Mouse (Mus musculus) left cerebral cortex, adult 8-10 months (tissue): ENCODE results near the gene Vav3. TPM values are rescaled to one million over a fixed set of nuclear protein-coding genes. Genes with fewer than 3 reads are reported as not detected.

Experiments
- DNase-seq, 2 experiments: peaks; one replicate each; pipeline ENCODE4 v3.0.0; 2022; ENCODE audit warnings: low spot score in 2 of 2
- total RNA-seq, 4 experiments: library from RNA; stranded (reverse); gene quantifications; 2 replicates each; pipeline ENCODE4 v1.2.4; 2022

Gene Vav3
- total RNA-seq, 4 experiments from 2014 or later, result 6.5 to 10.8 (median 8.3) TPM

DNA sequence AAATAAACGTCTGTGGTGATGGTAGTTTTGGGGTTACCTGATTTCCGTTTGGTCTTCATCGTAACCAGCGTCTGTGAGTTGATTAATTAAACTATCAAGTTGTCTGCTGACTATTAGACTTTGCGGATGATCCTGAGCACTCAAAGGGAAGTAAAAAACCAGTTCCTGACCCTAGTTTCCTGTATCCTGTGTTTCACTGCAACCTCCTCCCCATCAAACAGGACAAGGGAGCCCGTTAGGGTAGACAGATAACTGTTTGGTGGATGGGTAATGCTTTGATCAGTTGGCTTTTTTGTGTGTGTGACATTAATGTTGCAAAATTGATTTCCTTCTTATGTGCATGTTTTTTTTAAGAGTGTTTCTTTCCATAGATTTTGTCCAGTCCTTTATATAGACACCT, 12.2 kb downstream of the Vav3 start:
- DNase-seq, result no peak

DNA sequence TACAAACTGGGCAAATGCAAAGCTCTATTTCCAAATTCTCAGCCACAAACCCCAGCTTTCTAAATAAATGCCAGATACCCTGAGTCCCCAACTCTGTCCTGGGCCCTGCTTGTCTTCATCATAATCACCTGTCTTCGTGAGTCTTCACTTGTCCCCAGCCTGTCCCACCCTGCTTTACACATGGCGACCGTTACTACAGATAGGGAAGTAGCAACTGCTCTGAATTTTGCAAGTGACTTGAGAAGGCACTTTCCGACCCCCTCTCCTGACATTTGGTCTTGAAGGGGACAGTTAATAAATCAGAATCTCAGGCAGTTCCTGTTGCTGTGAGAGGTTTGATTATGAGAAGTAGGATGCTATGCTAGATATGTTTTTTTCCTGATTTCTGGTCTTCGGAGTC, 13.4 kb downstream of the Vav3 start:
- no peak for DNase-seq

DNA sequence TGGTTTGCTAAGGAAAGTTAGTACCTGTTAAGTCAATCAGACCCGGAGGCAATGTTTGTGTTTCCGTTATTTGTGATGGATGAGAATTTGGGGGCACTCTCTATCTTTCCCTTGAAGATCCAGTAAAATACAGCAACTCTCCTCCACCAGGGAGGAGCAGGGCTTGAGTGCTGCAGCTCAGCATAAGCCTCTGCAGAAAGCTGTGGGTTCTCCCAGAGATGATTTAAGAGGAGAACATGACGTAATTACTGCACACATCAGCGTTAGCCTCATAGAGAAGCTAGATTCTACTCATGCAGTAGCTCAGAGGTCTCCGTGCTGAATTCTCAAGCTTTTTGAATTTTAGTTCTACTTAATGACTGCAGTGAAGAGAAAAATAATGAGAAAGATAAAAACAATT, 14.7 kb downstream of the Vav3 start:
- DNase-seq, result no peak

DNA sequence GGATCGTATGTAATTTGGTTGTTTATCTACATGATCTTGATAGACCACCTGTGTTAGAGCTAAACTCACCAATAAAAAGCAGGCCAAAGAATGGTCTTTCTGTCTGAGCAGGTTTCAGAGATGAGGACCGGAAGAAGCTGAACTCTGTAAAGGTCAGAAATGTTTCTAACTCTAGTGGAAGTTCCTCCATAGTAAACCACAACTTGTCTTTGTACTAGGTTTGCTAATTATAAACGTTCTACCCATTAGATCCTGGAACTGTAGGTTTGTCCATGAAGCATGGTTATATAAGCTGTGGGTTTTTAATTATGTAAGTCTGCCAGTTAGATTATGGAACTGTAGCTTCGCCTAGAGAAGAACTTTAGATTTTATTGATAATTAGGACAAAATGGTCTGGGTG, 20.3 kb downstream of the Vav3 start:
- no peak for DNase-seq

DNA sequence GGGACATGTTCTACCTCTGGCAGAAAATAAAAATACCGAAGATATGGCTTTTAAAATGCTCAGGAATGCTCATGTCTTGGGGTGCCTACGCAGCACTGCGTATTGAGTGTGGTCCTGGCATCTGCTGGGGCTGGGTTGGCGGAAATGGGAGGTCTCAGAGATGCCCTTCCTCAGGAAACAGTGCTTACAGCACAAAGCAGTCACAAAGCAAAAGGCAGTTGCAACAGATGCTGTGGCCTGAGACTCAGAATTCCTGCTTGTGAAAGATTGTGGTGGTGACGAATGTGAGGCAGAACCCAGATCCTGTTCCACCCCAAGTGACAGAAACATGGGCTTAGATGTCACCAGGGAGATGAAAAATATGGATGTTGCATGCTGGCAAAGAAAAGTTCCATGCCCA, 21.4 kb downstream of the Vav3 start:
- DNase-seq, result no peak

DNA sequence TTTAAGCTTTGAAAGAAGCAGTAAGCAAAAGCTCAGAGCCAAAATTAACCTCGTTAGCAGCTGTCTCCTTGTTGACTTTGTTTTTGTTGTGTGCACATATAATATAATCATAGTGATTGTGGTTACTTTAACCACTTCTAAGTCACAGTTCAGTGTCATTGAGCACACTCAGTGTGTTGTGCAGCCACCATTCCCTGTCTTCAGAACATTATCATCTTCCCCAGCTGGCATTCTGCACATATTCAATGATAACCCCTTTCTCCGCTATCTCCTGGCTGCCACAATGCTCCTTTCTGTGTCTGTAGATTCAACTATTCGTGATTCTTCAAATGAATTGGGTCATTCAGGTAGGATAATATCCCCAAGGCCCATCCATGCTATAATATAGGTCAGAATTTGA, 21.9 kb downstream of the Vav3 start:
- DNase-seq, result no peak

DNA sequence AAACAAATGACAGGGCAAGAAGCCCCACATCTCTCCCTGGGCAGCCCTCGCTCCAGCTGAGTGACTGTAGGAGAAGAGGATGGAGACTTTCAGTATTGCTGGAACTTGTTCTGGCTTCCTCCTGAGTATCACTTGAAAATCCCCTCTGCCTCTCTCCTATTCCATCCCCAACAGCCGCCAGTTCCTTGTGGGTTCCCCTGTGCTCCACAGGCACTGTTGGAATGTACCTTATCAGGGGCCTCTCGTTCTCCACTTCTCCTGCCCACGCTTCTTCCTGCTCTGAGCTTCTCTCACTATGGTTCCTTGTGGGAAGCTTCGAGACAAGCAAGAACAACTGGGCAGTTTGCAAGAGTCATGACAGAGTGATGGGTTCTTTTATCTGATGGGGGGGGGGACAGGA, 23.1 kb downstream of the Vav3 start:
- DNase-seq, result no peak

DNA sequence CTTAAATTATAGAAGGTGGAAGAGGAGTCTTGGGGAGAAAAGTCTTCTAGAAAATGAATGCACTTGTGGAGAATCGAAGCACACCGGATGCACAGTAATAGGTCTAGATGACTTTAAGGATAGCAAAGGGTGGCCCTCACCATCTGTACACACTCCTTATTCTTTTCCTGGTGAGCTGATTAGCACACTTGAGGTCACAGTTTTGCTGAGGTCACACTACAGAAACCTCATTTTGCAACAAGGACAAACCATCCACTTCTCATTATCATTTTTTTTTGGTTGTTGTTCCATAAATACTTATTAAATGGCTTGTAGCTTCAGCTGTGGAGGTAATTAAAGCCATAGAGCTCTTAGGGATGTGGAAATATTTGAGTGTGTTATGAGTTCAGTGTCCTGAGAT, 25.4 kb downstream of the Vav3 start:
- no peak for DNase-seq

DNA sequence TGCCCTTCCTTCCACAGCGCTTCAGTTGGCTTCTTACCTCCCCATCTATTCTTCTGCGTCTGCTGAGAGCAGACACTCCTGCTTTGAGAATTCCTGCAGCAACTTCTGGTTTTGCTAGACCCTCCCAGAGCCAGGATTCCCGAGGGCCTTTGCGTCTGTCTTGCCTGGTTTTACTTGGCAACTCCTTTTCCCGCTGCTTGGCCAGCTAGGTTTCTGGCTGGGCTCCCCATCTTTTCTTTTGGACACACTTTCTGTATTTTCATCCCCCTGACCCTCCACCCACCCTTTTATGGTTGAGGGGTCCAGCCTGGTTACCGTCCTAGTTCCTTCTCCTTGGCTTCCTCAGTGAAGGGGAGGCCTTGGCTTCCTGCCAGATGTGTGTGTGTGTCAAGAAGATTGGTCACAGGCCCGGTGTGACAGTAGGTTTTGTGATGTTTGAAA, 26.0 kb downstream of the Vav3 start:
- peak in 1 of 2 experiments; percentile 9 for DNase-seq

DNA sequence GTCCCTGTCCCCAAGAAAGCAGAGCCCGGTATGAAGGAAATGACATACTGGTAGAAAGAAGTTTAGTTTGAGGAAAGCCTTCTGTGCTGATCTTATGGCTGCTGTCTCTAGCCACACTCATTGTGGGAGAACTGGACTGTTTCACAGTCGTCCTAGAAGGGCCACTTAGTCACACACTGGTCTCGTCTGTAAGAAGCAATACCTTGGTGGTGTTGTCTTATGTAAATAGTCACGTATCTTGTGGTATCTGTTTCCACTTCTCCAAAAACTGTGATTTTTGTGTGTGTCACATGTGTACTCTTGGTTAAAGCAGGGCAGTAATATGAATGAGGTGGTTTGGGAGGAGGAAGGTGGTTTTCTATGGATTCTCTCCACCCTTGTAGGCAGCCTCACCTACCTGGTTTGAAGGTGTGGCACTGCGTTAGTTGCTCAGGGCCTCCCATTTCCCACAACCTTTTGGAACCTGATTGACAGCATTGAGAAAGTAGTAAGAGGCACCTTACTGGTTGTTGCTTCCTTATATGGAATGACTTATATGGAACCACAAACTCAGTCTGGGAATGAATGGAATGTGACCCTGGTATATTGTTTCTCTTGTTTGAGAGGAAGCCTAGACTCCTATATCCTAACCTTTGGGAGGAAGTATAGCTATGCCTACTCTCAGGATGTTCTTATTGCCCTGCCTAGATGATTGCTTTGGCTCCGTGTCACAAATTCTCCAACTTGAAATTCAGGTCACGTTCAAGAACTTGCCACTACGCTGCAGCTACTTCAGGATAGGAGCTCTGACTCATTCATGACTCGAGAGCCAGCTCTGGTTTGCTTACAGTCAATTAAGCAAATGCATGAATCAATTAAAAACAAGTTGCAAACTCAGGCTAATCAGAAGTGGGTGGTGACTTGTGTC, 28.2 kb downstream of the Vav3 start:
- peak in 1 of 2 experiments; percentile 16 for DNase-seq

DNA sequence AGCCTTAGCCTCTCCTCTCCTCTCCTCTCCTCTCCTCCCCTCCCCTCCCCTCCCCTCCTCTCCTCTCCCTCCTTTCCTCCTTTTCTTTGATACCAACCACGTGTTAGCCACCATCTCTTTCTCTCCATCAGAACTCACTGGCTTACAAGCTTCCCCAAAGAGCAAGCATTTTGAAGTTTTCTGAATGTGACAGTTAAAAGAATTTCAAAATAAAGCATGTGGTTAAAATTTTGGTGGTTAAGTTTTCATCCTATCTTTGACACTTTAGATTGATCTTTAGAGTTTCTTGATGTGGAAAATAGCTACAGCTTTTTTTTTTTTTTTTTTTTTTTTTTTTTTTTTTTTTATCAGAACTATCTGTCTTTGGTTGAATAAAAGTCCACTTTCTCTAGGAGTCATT, 31.1 kb downstream of the Vav3 start:
- no peak for DNase-seq

DNA sequence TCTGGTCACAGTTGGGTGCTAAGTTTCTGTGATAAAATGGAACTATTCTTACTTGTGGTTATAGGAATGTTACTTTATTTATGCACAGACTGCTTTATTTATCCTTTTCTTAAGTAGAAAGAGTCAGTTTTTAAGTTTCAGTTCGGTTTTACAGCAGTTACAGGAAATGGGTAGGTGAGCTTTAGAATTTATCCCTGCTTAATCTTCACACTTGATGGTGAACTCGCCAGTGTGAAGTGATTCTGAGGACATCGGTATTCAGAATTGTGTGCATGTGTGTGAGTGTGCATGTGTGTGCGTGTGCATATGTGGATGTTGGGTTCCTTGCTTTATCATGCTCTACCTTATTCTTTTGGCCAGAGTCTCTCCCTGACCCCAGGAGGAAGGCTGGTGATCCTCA, 32.2 kb downstream of the Vav3 start:
- DNase-seq, result no peak

DNA sequence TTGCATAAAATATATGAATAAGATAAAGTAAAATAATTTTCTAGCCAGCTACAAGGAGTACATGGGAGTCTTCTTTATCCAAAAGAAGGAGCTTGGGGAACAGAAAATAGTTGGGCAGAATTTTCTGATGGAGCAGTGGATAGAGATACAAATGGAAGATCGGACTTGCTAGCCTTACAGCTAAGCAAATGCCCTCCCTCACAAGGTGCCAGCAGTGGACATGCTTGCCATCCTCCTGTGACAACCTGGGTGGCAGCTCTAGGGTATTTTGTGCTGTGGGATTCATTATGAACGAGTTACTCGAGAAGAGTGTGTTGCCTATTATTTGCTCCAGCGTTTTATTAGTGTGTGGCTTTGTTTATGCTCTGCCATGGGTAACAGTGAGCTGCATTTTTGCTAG, 37.8 kb downstream of the Vav3 start:
- no peak for DNase-seq

DNA sequence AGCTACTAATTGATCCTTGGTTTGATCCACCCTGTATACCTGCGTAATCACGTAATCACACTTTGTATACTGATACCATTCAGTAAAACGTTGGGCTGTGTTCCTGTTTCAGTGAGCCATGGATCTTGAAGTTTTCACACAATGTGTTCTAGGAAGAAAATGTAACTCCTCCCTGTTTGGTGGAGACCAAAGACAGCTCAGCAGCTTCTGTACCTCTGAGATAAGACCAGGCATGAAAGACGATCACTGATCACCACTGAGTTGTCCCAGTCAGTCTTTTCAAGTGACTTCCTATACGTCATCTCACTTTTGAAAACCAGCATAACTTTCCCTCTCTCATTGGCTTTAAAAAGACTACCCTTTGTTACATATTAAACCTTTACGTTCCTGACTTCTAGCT, 38.2 kb downstream of the Vav3 start:
- DNase-seq, result no peak

DNA sequence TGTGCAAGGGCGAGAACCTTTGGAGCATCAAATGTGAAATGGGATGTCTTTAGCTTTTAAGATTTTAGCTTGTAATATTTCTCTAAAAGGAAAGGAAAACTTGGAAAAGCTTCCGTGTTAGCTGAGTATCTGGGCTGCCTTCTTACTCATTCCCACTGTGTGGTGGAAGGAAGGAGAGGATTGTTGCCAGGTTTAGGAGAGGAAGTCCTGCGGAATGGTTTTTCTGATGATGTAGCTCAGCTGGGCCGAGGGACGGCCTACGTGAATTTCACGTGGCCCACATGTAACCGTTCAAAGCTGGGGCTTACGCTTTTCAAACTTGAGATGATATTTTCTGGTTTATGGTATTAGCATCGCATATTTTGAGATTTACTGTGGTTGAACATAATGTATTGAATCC, 48.3 kb downstream of the Vav3 start:
- DNase-seq, result no peak

DNA sequence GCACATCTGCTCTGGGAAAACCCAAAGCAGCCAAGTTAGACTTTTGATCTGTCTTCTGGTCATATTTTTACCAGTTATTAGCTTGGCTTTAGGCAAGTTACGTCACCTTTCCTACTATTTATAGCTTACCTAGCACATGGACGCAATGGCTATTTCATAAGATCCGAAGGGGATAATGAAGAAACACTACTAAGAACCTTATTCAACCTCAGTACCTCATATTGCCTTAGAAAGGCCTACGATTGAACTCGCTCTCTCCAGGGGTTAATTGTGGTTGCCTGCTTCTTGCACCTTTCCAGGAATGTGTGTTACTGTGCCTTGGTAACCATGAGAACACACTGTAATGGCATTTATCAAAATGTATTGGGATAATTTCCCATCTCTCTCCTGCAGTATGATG, 61.1 kb downstream of the Vav3 start:
- no peak for DNase-seq

DNA sequence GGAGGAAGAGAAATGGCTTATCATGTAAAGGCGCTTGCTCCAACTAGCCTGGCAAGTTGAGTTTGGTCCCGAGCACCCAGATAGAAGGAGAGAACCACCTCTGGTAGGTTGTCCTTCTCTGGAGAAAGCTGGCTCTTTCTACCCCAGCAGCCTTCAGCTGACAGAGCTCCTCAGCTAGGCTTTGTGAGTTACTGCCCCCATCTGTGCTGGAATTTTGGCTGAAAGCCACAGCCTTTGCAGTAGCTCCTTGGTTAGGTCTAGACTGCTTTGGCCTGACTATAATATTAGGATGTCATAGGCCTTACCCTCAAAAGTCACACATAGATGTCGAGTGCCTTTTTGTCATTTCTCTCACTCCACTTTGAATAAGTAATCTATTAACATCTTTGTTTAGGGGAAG, 70.8 kb downstream of the Vav3 start:
- no peak for DNase-seq

DNA sequence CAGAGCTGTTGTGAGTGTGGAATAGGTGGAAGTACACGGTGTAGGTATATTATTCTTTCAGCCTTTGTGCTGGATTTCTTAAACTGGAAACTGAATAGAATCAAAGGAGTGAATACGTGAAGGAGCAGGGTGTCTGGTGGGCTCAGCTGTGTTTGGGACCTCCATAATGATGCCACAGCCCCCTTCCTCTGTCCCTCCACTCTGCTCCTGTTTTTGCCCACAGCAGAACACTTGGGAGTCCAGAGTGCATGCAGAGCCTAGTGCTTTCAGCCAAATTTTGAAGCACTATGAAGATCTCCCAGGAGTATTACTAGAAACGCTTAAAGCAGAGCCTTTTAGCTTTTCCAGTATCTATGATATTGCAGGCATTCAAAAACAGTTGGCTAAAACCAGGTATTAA, 80.0 kb downstream of the Vav3 start:
- DNase-seq, result no peak

DNA sequence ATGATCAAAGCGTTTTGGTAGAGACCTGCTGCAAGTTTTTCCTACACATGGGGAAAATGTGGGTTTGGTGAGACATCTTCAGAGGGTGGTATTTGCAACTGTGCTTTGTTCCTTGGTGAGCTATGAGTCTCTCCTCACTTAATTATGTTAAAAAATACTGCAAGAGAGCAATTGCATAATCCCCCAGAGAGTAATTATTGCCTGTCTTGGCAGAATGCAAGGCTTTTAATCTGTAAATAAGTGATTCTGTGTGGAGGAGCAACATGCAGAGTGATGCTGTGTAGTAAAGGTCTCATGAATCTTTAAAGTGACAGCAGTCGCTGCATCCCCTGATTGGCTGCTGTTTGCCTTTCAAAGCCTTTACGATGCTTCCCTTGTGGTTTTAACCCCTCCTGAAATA, 80.6 kb downstream of the Vav3 start:
- no peak for DNase-seq

DNA sequence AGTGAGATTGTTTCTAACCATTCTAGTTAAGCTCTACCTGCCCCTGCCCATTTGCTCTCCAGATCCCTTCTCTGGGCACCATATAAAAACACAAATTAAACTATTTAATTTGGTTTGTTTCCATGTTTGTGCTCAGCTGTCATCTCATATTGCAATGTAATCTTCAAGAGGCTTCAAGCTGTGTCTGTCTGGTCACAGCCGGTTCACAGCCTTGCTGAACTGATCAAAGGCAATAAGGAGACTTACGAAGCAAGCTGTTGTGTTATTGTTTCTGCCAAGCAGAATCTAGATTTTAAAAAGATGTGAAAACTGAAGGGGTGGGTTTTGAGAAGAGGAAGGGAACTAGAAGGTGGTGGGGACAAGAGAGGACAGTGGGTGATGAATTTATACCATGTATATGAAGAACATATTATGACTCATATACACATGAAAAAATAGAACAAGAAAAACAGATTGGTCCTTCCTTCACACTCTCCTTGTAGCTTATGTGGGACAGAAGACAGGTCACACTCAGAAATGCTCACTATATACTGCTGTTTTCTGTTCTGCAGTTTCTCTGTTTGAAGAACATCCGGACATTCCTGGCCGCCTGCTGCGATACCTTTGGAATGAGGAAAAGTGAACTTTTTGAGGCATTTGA, 83.1 kb downstream of the Vav3 start:
- DNase-seq, result no peak

DNA sequence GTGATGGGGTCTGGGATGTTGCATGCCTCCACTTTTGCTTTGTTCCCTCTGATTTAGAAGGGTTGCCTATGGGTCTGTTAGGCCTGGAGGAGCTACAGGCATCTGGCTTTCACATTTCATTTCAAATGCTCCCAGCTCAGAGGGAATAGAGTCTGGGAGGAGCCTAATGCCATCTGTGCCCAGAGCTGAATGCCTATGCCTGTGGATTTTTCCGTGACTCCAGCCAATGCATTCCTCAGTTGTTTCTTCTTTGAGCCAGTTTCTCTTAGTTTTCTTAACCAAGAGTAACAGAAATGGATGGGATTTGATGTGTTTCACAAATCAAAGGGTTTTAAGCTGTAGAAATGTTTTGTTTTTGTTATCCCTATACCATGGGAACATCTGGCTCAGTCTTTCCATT, 90.8 kb downstream of the Vav3 start:
- DNase-seq, result no peak

DNA sequence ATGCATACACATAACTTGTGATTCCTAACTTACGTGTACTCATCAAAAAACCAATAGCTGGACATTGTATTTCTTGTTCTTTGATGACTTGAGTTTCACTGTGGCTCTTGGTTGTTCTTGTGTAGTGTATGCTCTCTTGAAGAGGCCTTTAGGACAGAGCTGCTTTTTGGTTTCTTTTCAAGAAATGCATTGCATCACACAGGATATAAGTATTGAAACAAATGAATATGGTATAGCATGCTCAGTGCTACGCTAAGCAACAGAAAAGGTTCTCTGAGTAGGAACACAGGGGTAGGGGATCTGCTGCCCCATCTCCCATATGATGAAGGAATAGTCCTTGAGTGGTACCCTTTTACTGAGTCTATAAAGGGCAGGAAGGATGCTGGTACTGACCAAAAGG, 98.1 kb downstream of the Vav3 start:
- no peak for DNase-seq

DNA sequence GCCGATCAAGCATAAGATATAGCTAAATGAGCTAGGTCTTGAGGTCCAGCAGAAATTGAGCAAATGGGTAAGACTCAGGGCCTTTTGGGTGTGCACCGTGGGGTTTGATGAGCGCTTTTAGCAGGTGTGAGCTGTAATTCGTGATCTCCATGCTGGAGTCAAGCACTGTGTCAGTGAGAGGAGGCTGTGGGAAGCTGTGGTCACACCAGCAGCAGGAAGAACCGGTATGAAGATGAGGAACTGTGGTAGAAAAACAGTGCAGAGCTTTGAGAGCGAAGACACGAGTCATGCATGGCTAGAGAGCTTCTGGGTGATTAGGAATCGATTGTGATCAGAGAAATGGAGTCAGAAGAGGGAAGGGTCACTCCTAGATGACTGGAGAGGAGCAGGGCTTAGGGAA, 98.8 kb downstream of the Vav3 start:
- no peak for DNase-seq
